Mouse (Mus musculus): ENCODE results near the gene Rpl10a. TPM values are rescaled to one million over a fixed set of nuclear protein-coding genes. Genes with fewer than 3 reads are reported as not detected.

The Rpl10a gene
- total RNA-seq, 2 experiments from 2014 or later, result 365 to 369 TPM

GRCm38 (mm10) chr17:28375592-28376061 is 47.4 kb downstream of the Rpl10a start:
- intact Hi-C loops (cut with DNase I), result no loop called here
- no peak for DNase-seq (ENCODE audit: low spot score in 2 of 2)

- intact Hi-C loops (cut with DNase I), result no loop called here
- DNase-seq (ENCODE audit: low spot score in 2 of 2), result no peak
Observed at GRCm38 (mm10) chr17:28380255-28380654, 52.0 kb downstream of the Rpl10a start.

Other genes starting within 250 kb of the Rpl10a start
- gene Tcp11, start 247.8 kb upstream of the Rpl10a start, total RNA-seq (2021), result 1 to 10 TPM; 1.3 to 1.6 TPM
- 1 to 10 TPM; 1.1 to 2.1 TPM for gene Scube3, start 186.3 kb upstream of the Rpl10a start, total RNA-seq (2021)
- 100 to 1,000 TPM in 1 of 2 experiments, 10 to 100 TPM in 1; 97.0 to 105 TPM for gene Zfp523, start 151.3 kb upstream of the Rpl10a start, total RNA-seq (2021)
- 1 to 10 TPM; 4.7 to 5.3 TPM for gene Def6, start 120.7 kb upstream of the Rpl10a start, total RNA-seq (2021)
- 10 to 100 TPM; 28.3 to 28.7 TPM for gene Ppard, start 95.8 kb upstream of the Rpl10a start, total RNA-seq (2021)
- gene Fance, start 15.0 kb upstream of the Rpl10a start, total RNA-seq (2021), result 10 to 100 TPM; 28.3 to 29.6 TPM
- gene Tead3, start 22.3 kb downstream of the Rpl10a start, total RNA-seq (2021), result 1 to 10 TPM; 2.4 to 3.3 TPM
- gene Tulp1, start 36.8 kb downstream of the Rpl10a start, total RNA-seq (2021), result under 1 TPM in 1 of 2 experiments, not detected in 1; 0.66 TPM
- 10 to 100 TPM; 29.0 to 52.6 TPM for gene Fkbp5, start 189.1 kb downstream of the Rpl10a start, total RNA-seq (2021)
- gene Armc12, start 202.3 kb downstream of the Rpl10a start, total RNA-seq (2021), result not detected
- gene Clpsl2, start 220.9 kb downstream of the Rpl10a start, total RNA-seq (2021), result not detected
- not detected for gene Clps, start 232.3 kb downstream of the Rpl10a start, total RNA-seq (2021)
- 1 to 10 TPM; 2.9 to 4.1 TPM for gene Lhfpl5, start 247.2 kb downstream of the Rpl10a start, total RNA-seq (2021)

Measured in left cerebral cortex, postnatal 14 days (tissue).